Mouse (Mus musculus): ENCODE results near the gene D430019H16Rik. TPM values are rescaled to one million over a fixed set of nuclear protein-coding genes. Genes with fewer than 3 reads are reported as not detected.

The D430019H16Rik gene
- polyA plus RNA-seq, 1 experiment from 2014 or later, result 25.3 TPM

GRCm38 (mm10) chr12:105537162-105537561, 83.5 kb downstream of the D430019H16Rik start:
- Histone ChIP-seq H3K27me3 (ENCODE audit: control insufficient read depth, insufficient read depth, low read length) (no peaks in the 10 kb centered on the region), H3K4me2 (ENCODE audit: low read length) (no peak overlapping the region), H3K4me3 (replicated peaks; ENCODE audit: low read depth, low read length) (no peak overlapping the region), H3K9ac (replicated peaks; ENCODE audit: low read length) (no peak overlapping the region), H3K36me3 (ENCODE audit: control insufficient read depth, insufficient read depth, low read length) (no peaks in the 10 kb centered on the region), H3K9me3 (ENCODE audit: control insufficient read depth, low read length) (no peaks in the 10 kb centered on the region), H3K27ac (replicated peaks; ENCODE audit: low read depth, low read length) (no peak overlapping the region), H3K4me1 (ENCODE audit: control insufficient read depth, insufficient read depth, low read length) (no peaks in the 10 kb centered on the region)
- WGBS, result 79% methylated on average over 5 of the region's 5 CpGs
- ATAC-seq (ENCODE audit: low FRiP score, low TSS enrichment), result no peak
- no peak for DNase-seq

- Histone ChIP-seq H3K27me3 (ENCODE audit: control insufficient read depth, insufficient read depth, low read length) (no peaks in the 10 kb centered on the region), H3K9me3 (ENCODE audit: control insufficient read depth, low read length) (no peaks in the 10 kb centered on the region), H3K4me2 (ENCODE audit: low read length) (no peak overlapping the region), H3K36me3 (ENCODE audit: control insufficient read depth, insufficient read depth, low read length) (no peaks in the 10 kb centered on the region), H3K4me3 (replicated peaks; ENCODE audit: low read depth, low read length) (no peak overlapping the region), H3K4me1 (ENCODE audit: control insufficient read depth, insufficient read depth, low read length) (no peaks in the 10 kb centered on the region), H3K27ac (replicated peaks; ENCODE audit: low read depth, low read length) (no peak overlapping the region), H3K9ac (replicated peaks; ENCODE audit: low read length) (no peak overlapping the region)
- WGBS, result 96% methylated on average over 10 of the region's 10 CpGs
- DNase-seq (no peak), ATAC-seq (ENCODE audit: low FRiP score, low TSS enrichment) (no peak)
Measured at GRCm38 (mm10) chr12:105539649-105540048, 86.0 kb downstream of the D430019H16Rik start.

- no peak overlapping the region for H3K4me2 ChIP-seq (ENCODE audit: low read length)
- 82% methylated on average over 12 of the region's 12 CpGs for WGBS
- DNase-seq (no peak), ATAC-seq (ENCODE audit: low FRiP score, low TSS enrichment) (no peak)
- H3K9ac ChIP-seq (replicated peaks; ENCODE audit: low read length), result no peak overlapping the region
- no peak overlapping the region for H3K4me3 ChIP-seq (replicated peaks; ENCODE audit: low read depth, low read length)
- H3K9me3 ChIP-seq (ENCODE audit: control insufficient read depth, low read length), result no peaks in the 10 kb centered on the region
- H3K36me3 ChIP-seq (ENCODE audit: control insufficient read depth, insufficient read depth, low read length), result no peaks in the 10 kb centered on the region
- H3K27ac ChIP-seq (replicated peaks; ENCODE audit: low read depth, low read length), result no peak overlapping the region
- no peaks in the 10 kb centered on the region for H3K4me1 ChIP-seq (ENCODE audit: control insufficient read depth, insufficient read depth, low read length)
- H3K27me3 ChIP-seq (ENCODE audit: control insufficient read depth, insufficient read depth, low read length), result no peaks in the 10 kb centered on the region
Measured at GRCm38 (mm10) chr12:105541590-105542402, 88.1 kb downstream of the D430019H16Rik start.

- DNase-seq, result no peak
- no peaks in the 10 kb centered on the region for H3K4me1 ChIP-seq (ENCODE audit: control insufficient read depth, insufficient read depth, low read length)
- no peak overlapping the region for H3K4me3 ChIP-seq (replicated peaks; ENCODE audit: low read depth, low read length)
- H3K9me3 ChIP-seq (ENCODE audit: control insufficient read depth, low read length), result no peaks in the 10 kb centered on the region
- ATAC-seq (ENCODE audit: low FRiP score, low TSS enrichment), result no peak
- no peak overlapping the region for H3K27ac ChIP-seq (replicated peaks; ENCODE audit: low read depth, low read length)
- H3K4me2 ChIP-seq (ENCODE audit: low read length), result no peak overlapping the region
- no peaks in the 10 kb centered on the region for H3K27me3 ChIP-seq (ENCODE audit: control insufficient read depth, insufficient read depth, low read length)
- no peak overlapping the region for H3K9ac ChIP-seq (replicated peaks; ENCODE audit: low read length)
- 85% methylated on average over 3 of the region's 3 CpGs for WGBS
- no peaks in the 10 kb centered on the region for H3K36me3 ChIP-seq (ENCODE audit: control insufficient read depth, insufficient read depth, low read length)
Measured at GRCm38 (mm10) chr12:105542513-105542912, 88.9 kb downstream of the D430019H16Rik start.

Other genes with a start within 250 kb of the D430019H16Rik start
- not detected in 2 replicates for gene Tcl1, start 231.1 kb upstream of the D430019H16Rik start, polyA plus RNA-seq (2014; fragmentation: Nextera tagmentation; extraction: Ambion mirVana)
- gene Tunar, start 120.0 kb upstream of the D430019H16Rik start, polyA plus RNA-seq (2014; fragmentation: Nextera tagmentation; extraction: Ambion mirVana), result 15.5 and 20.0 TPM in 2 replicates
- 0.36 and 0.49 TPM in 2 replicates for gene Bdkrb2, start 109.4 kb downstream of the D430019H16Rik start, polyA plus RNA-seq (2014; fragmentation: Nextera tagmentation; extraction: Ambion mirVana)
- gene Bdkrb1, start 149.2 kb downstream of the D430019H16Rik start, polyA plus RNA-seq (2014; fragmentation: Nextera tagmentation; extraction: Ambion mirVana), result not detected in 2 replicates
- gene Gskip, start 231.0 kb downstream of the D430019H16Rik start, polyA plus RNA-seq (2014; fragmentation: Nextera tagmentation; extraction: Ambion mirVana), result 33.4 and 36.7 TPM in 2 replicates
- 17.1 and 21.8 TPM in 2 replicates for gene Atg2b, start 231.4 kb downstream of the D430019H16Rik start, polyA plus RNA-seq (2014; fragmentation: Nextera tagmentation; extraction: Ambion mirVana)